Mouse (Mus musculus): ENCODE measurements around the gene Aco2. TPM values are rescaled to one million over a fixed set of nuclear protein-coding genes. Genes with fewer than 3 reads are reported as not detected.

The Aco2 gene
- polyA plus RNA-seq, 1 experiment = 174 TPM

DNA sequence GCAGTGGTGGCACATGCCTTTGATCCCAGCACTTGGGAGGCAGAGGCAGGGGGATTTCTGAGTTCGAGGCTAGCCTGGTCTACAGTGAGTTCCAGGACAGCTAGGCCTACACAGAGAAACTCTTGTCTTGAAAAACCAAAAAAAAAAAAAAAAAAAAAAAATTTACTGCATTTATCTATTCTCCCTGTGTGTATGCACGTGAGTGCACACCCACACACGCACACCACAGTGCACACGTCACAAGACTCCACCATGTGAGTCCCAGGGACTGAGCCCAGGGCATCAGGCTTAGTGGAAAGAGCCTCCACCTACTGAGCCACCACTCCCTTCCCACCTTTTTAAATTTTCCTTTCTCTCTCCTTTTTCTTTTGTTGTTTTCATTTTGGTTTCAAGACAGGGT is 41.6 kb upstream of the Aco2 start:
- no peak for TF ChIP-seq EP300 (IDR thresholded peaks at IDR 0.05; ENCODE audit: insufficient read depth, low read depth, low read length)
- TF ChIP-seq POLR2A (IDR thresholded peaks at IDR 0.05; ENCODE audit: insufficient read depth, low read length) = no peak
- no peak for TF ChIP-seq CTCF (IDR thresholded peaks at IDR 0.05; ENCODE audit: low read depth, low read length)
- H3K9me3 ChIP-seq (replicated peaks; ENCODE audit: control insufficient read depth, insufficient read depth, low read length, poor library complexity, severe bottlenecking) = no peaks in the 10 kb centered on the region
- H3K27ac ChIP-seq (ENCODE audit: insufficient read depth, low read length) = no peak overlapping the region
- H3K9ac ChIP-seq (ENCODE audit: low read depth, poor library complexity, severe bottlenecking) = no peak overlapping the region
- no peaks in the 10 kb centered on the region for H3K4me1 ChIP-seq (ENCODE audit: control insufficient read depth, insufficient read depth, low read length)
- H3K36me3 ChIP-seq (ENCODE audit: control insufficient read depth, insufficient read depth, low read length, poor library complexity, severe bottlenecking) = no peaks in the 10 kb centered on the region
- H3K27me3 ChIP-seq (ENCODE audit: control insufficient read depth, insufficient read depth, low read length, poor library complexity, severe bottlenecking) = no peaks in the 10 kb centered on the region
- H3K4me3 ChIP-seq (ENCODE audit: low read depth, low read length) = no peak overlapping the region

DNA sequence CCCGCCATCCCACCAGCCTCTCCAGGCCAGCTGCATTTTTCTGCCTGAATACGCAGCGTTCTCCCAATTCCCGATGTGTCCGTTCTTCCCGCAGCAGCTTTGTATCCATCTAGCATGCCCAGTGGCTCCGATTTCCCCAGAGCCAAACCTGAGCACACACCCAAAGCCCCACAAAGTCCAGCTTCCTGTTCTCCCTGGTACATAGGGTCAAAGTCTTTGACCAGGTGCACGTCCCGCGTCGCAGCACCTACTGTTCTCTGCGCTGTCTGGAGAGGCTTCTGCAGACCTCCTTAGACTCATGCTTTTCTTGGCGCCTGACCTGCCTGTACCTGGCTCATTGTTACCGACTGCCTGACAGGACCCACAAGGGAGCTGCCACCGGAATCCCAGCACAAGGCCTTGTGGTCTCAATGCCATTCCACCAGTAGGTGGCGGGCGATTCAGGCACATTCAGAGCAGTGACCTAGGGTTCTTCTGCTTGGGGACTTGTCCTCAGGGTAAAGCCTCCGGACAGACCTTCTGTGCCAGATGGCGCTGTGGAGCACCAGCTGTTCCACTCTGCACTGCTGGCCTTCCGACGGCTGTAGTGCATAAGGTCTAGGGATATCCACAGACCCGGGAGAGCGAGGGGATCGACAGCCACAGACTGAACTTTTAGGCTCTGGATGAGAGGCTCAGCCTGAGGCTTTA is 40.8 kb upstream of the Aco2 start:
- TF ChIP-seq POLR2A (IDR thresholded peaks at IDR 0.05; ENCODE audit: insufficient read depth, low read length) (no peak), CTCF (IDR thresholded peaks at IDR 0.05; ENCODE audit: low read depth, low read length) (peak; percentile 98), EP300 (IDR thresholded peaks at IDR 0.05; ENCODE audit: insufficient read depth, low read depth, low read length) (peak; percentile 68)
- Histone ChIP-seq H3K27ac (ENCODE audit: insufficient read depth, low read length) (no peak overlapping the region), H3K36me3 (ENCODE audit: control insufficient read depth, insufficient read depth, low read length, poor library complexity, severe bottlenecking) (no peaks in the 10 kb centered on the region), H3K9me3 (replicated peaks; ENCODE audit: control insufficient read depth, insufficient read depth, low read length, poor library complexity, severe bottlenecking) (no peaks in the 10 kb centered on the region), H3K9ac (ENCODE audit: low read depth, poor library complexity, severe bottlenecking) (0 out of 2 replicates have a peak overlapping the region, but pooled peaks have one; percentile 8), H3K4me3 (ENCODE audit: low read depth, low read length) (peak overlapping the region; percentile 37), H3K4me1 (ENCODE audit: control insufficient read depth, insufficient read depth, low read length) (no peaks in the 10 kb centered on the region), H3K27me3 (ENCODE audit: control insufficient read depth, insufficient read depth, low read length, poor library complexity, severe bottlenecking) (no peaks in the 10 kb centered on the region)

DNA sequence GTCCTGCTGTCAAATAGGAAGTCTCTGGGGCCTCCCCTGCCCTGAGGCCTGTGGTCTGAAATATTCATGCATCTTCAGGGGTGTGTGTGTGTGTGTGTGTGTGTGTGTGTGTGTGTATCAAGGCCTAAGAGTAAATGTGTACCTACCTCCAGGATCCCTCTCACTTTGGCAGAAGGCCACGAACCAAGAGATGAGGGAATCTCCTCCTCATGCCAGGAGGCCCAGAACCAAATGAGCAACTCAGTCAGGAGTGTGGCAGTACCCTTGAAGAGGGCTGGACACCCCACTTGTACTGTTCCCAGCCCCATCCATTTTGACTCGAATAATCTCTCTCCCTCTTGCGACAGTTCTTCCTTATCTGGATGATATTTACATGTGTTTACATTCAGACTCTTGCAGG is 39.9 kb upstream of the Aco2 start:
- no peak overlapping the region for H3K27ac ChIP-seq (ENCODE audit: insufficient read depth, low read length)
- TF ChIP-seq POLR2A (IDR thresholded peaks at IDR 0.05; ENCODE audit: insufficient read depth, low read length) = no peak
- TF ChIP-seq CTCF (IDR thresholded peaks at IDR 0.05; ENCODE audit: low read depth, low read length) = no peak
- TF ChIP-seq EP300 (IDR thresholded peaks at IDR 0.05; ENCODE audit: insufficient read depth, low read depth, low read length) = no peak
- no peak overlapping the region for H3K4me3 ChIP-seq (ENCODE audit: low read depth, low read length)
- no peaks in the 10 kb centered on the region for H3K36me3 ChIP-seq (ENCODE audit: control insufficient read depth, insufficient read depth, low read length, poor library complexity, severe bottlenecking)
- no peak overlapping the region for H3K9ac ChIP-seq (ENCODE audit: low read depth, poor library complexity, severe bottlenecking)
- no peaks in the 10 kb centered on the region for H3K27me3 ChIP-seq (ENCODE audit: control insufficient read depth, insufficient read depth, low read length, poor library complexity, severe bottlenecking)
- H3K4me1 ChIP-seq (ENCODE audit: control insufficient read depth, insufficient read depth, low read length) = no peaks in the 10 kb centered on the region
- H3K9me3 ChIP-seq (replicated peaks; ENCODE audit: control insufficient read depth, insufficient read depth, low read length, poor library complexity, severe bottlenecking) = no peaks in the 10 kb centered on the region

DNA sequence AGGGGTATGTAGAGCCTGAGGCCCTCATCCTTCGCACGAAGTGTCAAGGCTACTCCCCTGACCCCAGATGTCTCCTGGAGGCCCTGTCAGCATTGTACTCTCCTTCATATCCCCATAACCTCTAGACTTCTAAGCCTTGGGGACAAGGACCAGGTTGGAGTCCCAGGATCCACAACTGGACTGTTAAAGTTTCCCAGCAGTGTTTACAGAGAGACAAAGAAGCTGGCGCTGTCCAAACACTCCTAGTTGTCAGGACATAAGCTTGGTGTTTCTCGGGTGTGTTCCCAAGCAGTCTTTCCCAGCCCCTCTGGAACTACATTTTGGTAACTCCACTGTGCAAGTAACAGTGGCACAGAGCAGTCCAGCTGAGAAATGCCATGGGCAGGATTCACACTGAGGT is 38.6 kb upstream of the Aco2 start:
- Histone ChIP-seq H3K9me3 (replicated peaks; ENCODE audit: control insufficient read depth, insufficient read depth, low read length, poor library complexity, severe bottlenecking) (no peaks in the 10 kb centered on the region), H3K36me3 (ENCODE audit: control insufficient read depth, insufficient read depth, low read length, poor library complexity, severe bottlenecking) (no peaks in the 10 kb centered on the region), H3K27me3 (ENCODE audit: control insufficient read depth, insufficient read depth, low read length, poor library complexity, severe bottlenecking) (no peaks in the 10 kb centered on the region), H3K27ac (ENCODE audit: insufficient read depth, low read length) (no peak overlapping the region), H3K4me3 (ENCODE audit: low read depth, low read length) (no peak overlapping the region), H3K9ac (ENCODE audit: low read depth, poor library complexity, severe bottlenecking) (no peak overlapping the region), H3K4me1 (ENCODE audit: control insufficient read depth, insufficient read depth, low read length) (no peaks in the 10 kb centered on the region)
- TF ChIP-seq CTCF (IDR thresholded peaks at IDR 0.05; ENCODE audit: low read depth, low read length) (no peak), EP300 (IDR thresholded peaks at IDR 0.05; ENCODE audit: insufficient read depth, low read depth, low read length) (no peak), POLR2A (IDR thresholded peaks at IDR 0.05; ENCODE audit: insufficient read depth, low read length) (no peak)

DNA sequence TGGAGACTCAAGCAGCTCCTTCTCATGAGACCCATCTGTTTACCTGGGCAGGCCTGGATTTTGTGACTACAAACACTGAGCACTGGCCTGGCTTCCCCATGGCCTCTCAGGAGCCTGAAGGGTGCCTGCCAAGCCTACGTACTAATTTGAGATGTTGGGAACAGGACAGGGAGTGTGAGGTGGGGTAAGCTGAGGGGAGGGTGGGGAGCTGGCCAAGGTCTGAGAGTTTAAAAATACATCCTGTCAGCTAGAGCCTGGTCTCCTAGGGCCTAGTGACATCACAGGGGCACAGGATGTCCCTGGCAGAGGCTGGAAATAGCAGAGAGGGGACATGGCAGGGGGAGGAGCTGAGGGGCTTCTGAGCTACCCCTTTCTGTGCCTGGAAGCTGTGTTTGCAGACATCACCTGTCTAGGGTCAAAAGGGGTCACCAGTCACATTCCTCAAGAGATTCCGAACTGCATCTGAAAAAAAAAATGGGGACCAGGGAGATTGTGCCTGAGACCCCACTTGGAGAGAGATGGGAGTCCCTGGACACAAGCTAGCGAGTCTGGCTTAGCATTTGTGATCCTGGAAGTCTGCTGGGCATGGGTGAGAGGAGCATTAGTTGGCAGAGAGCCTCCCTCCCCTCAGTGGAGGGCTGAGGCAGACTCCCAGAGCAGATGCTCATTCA is 37.8 kb upstream of the Aco2 start:
- Histone ChIP-seq H3K36me3 (ENCODE audit: control insufficient read depth, insufficient read depth, low read length, poor library complexity, severe bottlenecking) (no peaks in the 10 kb centered on the region), H3K4me1 (ENCODE audit: control insufficient read depth, insufficient read depth, low read length) (no peaks in the 10 kb centered on the region), H3K9me3 (replicated peaks; ENCODE audit: control insufficient read depth, insufficient read depth, low read length, poor library complexity, severe bottlenecking) (no peaks in the 10 kb centered on the region), H3K9ac (ENCODE audit: low read depth, poor library complexity, severe bottlenecking) (no peak overlapping the region), H3K27me3 (ENCODE audit: control insufficient read depth, insufficient read depth, low read length, poor library complexity, severe bottlenecking) (no peaks in the 10 kb centered on the region), H3K4me3 (ENCODE audit: low read depth, low read length) (no peak overlapping the region), H3K27ac (ENCODE audit: insufficient read depth, low read length) (no peak overlapping the region)
- no peak for TF ChIP-seq POLR2A (IDR thresholded peaks at IDR 0.05; ENCODE audit: insufficient read depth, low read length)
- no peak for TF ChIP-seq CTCF (IDR thresholded peaks at IDR 0.05; ENCODE audit: low read depth, low read length)
- no peak for TF ChIP-seq EP300 (IDR thresholded peaks at IDR 0.05; ENCODE audit: insufficient read depth, low read depth, low read length)

Measured in ES-Bruce4 (cell line).